Mouse (Mus musculus): ENCODE measurements around the gene Car10.

GRCm38 (mm10) chr11:93581326-93581725 lies 483.5 kb downstream of the Car10 start:
- TF ChIP-seq CTCF (IDR thresholded peaks at IDR 0.05 in 2 of 3, conservative IDR thresholded peaks at IDR 0.05 in 1 of 3; ENCODE audit: control insufficient read depth in 1 of 3, insufficient read depth in 1 of 3, low read depth in 2 of 3, low read length in 3 of 3, poor library complexity in 1 of 3, severe bottlenecking in 1 of 3) (no peak), POLR2A (IDR thresholded peaks at IDR 0.05; ENCODE audit: control insufficient read depth in 1 of 2, insufficient read depth in 1 of 2, low read depth in 1 of 2, low read length in 2 of 2, poor library complexity in 1 of 2) (no peak), MYC (IDR thresholded peaks at IDR 0.05; ENCODE audit: low read depth, low read length) (no peak), ELF1 (IDR thresholded peaks at IDR 0.05; ENCODE audit: low read depth, low read length) (no peak), MAX (IDR thresholded peaks at IDR 0.05; ENCODE audit: low read length) (no peak), ZKSCAN1 (IDR thresholded peaks at IDR 0.05; ENCODE audit: low read depth, low read length) (no peak)

Data from MEL (cell line).